Mouse (Mus musculus) forebrain, embryonic 16.5 days (tissue): Measurements from ENCODE around the gene Hsd3b1. TPM values are rescaled to one million over a fixed set of nuclear protein-coding genes. Genes with fewer than 3 reads are reported as not detected.

Source experiments
- ATAC-seq: fragments of 200-750 bp; cut with Nextera tagmentation; 2 replicates; pipeline ENCODE4 v1.8.0; 2017; ENCODE audit warnings: mild to moderate bottlenecking, moderate library complexity
- H3K27ac ChIP-seq: fragments of 300-500 bp; sonication (generic); 2 replicates; pipeline ENCODE4 v1.5.1; 2014; ENCODE audit warnings: low read length, control low read depth
- H3K27me3 ChIP-seq: fragments of 300-500 bp; sonication (generic); replicated peaks from 2 replicates; pipeline ENCODE4 v1.6.1; 2014; ENCODE audit warnings: low read length; ENCODE audit not compliant: control insufficient read depth, insufficient read depth
- H3K36me3 ChIP-seq: fragments of 300-500 bp; sonication (generic); 2 replicates; pipeline ENCODE4 v1.6.1; 2014; ENCODE audit not compliant: control insufficient read depth, insufficient read depth
- H3K4me1 ChIP-seq: fragments of 300-500 bp; sonication (generic); replicated peaks from 2 replicates; pipeline ENCODE4 v1.6.1; 2014; ENCODE audit warnings: low read length; ENCODE audit not compliant: control insufficient read depth, insufficient read depth
- H3K4me2 ChIP-seq: fragments of 300-500 bp; sonication (generic); 2 replicates; pipeline ENCODE4 v1.6.1; 2014; ENCODE audit warnings: mild to moderate bottlenecking, low read length, control low read depth
- H3K4me3 ChIP-seq: fragments of 300-500 bp; sonication (generic); replicated peaks from 2 replicates; pipeline ENCODE4 v1.5.1; 2014; ENCODE audit warnings: mild to moderate bottlenecking, low read length, control low read depth
- H3K9ac ChIP-seq: fragments of 300-500 bp; sonication (generic); replicated peaks from 2 replicates; pipeline ENCODE4 v1.6.1; 2014; ENCODE audit warnings: low read depth, low read length, control low read depth
- H3K9me3 ChIP-seq: fragments of 300-500 bp; sonication (generic); 2 replicates; pipeline ENCODE4 v1.6.1; 2016; ENCODE audit warnings: low read length; ENCODE audit not compliant: control insufficient read depth
- WGBS: fragments of 180-500 bp; shearing (Covaris S2); extraction: QIAGEN DNeasy Blood & Tissue Kit; methylation state at CpG from one replicate; pipeline ENCODE4 v1.1.7; 2014; 5-methylcytosine and 5-hydroxymethylcytosine counted together
- polyA plus RNA-seq: library from polyadenylated mRNA; unstranded; fragments of >200 nt; fragmentation: Nextera tagmentation; extraction: Ambion mirVana; gene quantifications from 2 replicates; pipeline ENCODE4 v1.2.1, GENCODE M21; 2015

The Hsd3b1 gene
- polyA plus RNA-seq, 1 experiment from 2014 or later = not detected

DNA sequence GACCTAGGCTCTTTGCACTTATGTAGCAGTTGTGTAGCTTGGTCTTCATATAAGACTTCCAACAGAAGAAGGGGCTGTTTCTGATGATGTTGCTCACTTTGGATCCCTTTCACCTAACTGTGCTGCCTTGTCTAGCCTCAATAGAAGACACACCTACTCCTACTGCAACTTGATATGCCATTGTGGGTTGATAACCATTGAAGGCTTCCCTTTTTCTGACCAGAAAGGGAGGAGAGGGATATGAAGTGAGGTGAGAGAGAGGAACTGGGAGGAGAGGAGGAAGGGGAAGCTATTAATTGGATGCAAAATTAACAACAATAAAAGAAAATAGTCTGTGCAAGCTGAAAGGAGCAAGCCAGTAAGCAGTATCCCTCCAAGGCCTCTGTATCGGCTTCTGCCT is 3.2 kb upstream of the Hsd3b1 start:
- Histone ChIP-seq H3K4me1 (no peaks in the 10 kb centered on the region), H3K27ac (no peak overlapping the region), H3K9me3 (no peaks in the 10 kb centered on the region), H3K27me3 (no peaks in the 10 kb centered on the region), H3K9ac (no peak overlapping the region), H3K4me2 (no peak overlapping the region), H3K4me3 (no peak overlapping the region), H3K36me3 (no peaks in the 10 kb centered on the region)
- 95% methylated on average over 1 of the region's 1 CpGs for WGBS
- ATAC-seq = no peak

DNA sequence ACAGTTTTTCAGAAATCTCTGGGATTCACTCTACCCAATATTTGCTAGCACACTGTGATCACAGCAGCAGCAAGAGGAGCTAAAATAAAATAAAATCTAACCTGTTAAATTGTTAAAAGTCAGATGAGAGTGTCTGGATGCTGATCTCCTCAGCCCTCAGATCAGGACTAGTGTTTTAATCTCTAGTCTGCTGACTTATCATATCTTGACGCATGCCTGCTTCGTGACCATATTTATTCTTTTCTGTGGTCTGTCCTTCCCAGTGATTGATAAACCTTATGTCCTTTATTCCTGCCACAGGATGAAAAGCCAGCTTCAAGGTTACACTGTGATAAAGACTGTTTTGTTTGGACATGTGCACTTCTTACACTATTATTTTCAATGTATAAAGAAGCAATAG is 1.5 kb downstream of the Hsd3b1 start:
- Histone ChIP-seq H3K9ac (no peak overlapping the region), H3K4me2 (no peak overlapping the region), H3K36me3 (no peaks in the 10 kb centered on the region), H3K4me1 (no peaks in the 10 kb centered on the region), H3K9me3 (no peaks in the 10 kb centered on the region), H3K4me3 (no peak overlapping the region), H3K27me3 (no peaks in the 10 kb centered on the region), H3K27ac (no peak overlapping the region)
- no peak for ATAC-seq
- 95% methylated on average over 2 of the region's 2 CpGs for WGBS

DNA sequence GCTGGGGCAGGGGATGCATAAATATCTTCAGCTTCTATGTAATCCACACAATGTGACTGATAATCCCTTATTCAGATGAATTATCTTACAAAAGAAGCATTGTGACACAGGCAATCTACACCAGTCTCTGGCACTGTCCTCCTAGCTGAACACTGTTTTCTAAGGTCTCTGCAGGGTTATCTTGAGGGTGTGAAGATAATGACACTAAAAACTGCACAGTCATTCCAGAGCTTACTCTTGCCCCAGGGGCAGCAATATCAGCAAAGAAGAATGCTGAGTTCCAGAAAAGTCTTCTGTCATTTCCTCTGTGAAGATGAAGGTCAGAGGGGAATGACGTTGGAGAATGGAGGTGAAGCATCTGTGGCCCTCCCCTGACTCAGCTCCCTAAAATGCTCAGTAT is 2.7 kb downstream of the Hsd3b1 start:
- no peaks in the 10 kb centered on the region for H3K27me3 ChIP-seq
- no peaks in the 10 kb centered on the region for H3K9me3 ChIP-seq
- H3K36me3 ChIP-seq = no peaks in the 10 kb centered on the region
- no peak overlapping the region for H3K4me2 ChIP-seq
- H3K4me1 ChIP-seq = no peaks in the 10 kb centered on the region
- H3K9ac ChIP-seq = no peak overlapping the region
- WGBS = 90% methylated on average over 1 of the region's 1 CpGs
- H3K27ac ChIP-seq = no peak overlapping the region
- H3K4me3 ChIP-seq = no peak overlapping the region
- ATAC-seq = no peak

DNA sequence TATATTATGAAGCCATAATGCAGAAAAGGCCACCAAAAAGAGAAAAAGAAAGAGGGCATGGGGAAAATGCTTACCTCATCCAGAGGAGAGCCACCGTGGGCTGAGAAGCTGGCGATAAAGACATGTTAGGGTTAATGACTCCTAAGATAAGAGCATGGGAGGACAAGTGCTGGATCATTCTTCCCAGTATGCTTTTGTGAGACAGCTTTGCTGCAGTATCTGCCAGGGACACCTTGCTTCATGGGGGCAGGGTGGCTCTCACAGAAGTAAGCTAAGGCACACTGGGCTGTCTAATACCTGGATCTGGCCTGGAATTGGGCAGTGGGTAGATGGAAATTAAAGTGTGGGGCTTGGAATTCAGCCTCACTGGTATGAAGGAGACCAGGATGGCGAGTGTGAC is 4.4 kb downstream of the Hsd3b1 start:
- no peaks in the 10 kb centered on the region for H3K4me1 ChIP-seq
- no peak overlapping the region for H3K9ac ChIP-seq
- H3K4me2 ChIP-seq = no peak overlapping the region
- 82% methylated on average over 3 of the region's 3 CpGs for WGBS
- H3K36me3 ChIP-seq = no peaks in the 10 kb centered on the region
- H3K4me3 ChIP-seq = no peak overlapping the region
- no peaks in the 10 kb centered on the region for H3K9me3 ChIP-seq
- ATAC-seq = no peak
- no peak overlapping the region for H3K27ac ChIP-seq
- H3K27me3 ChIP-seq = no peaks in the 10 kb centered on the region

DNA sequence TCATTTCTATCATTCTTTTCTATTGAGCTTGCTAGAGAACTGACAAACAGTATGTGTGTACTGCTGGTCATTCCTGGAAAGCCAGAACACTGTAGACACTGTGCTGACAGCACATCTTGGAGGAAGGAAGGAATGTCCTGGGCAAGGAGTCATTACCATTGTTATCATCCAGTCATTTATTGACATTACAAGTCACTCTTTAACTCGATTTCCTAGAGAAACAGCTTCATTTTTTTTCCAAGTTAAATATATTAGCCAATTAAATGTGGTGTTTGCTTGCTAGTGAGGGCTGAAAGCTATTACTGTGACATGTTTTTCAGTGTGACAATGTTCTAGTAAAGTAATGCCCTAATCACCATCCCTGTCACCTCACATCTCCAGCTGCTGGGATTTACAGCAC is 5.9 kb downstream of the Hsd3b1 start:
- Histone ChIP-seq H3K9me3 (no peaks in the 10 kb centered on the region), H3K4me1 (no peaks in the 10 kb centered on the region), H3K4me3 (no peak overlapping the region), H3K27me3 (no peaks in the 10 kb centered on the region), H3K4me2 (no peak overlapping the region), H3K36me3 (no peaks in the 10 kb centered on the region), H3K27ac (no peak overlapping the region), H3K9ac (no peak overlapping the region)
- ATAC-seq = no peak
- WGBS = 47% methylated on average over 1 of the region's 1 CpGs

DNA sequence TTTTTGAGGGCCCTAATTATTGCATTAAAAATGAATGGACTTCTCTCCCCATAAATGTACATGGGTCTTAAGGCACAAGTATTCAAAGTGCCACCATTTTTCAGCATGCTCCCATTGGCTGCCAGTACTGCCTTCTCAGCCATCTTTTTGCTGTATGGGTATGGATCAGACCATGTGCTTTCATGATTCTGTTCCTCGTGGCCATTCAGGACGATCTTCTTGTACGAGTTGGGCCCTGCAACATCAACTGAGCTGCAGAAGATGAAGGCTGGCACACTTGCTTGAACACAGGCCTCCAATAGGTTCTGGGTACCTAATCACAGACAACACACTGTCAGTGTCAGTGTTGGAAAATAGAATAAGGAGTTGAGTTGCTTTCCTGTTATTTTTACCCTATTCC is 6.5 kb downstream of the Hsd3b1 start:
- H3K4me3 ChIP-seq = no peak overlapping the region
- no peaks in the 10 kb centered on the region for H3K9me3 ChIP-seq
- ATAC-seq = no peak
- H3K27ac ChIP-seq = no peak overlapping the region
- H3K4me2 ChIP-seq = no peak overlapping the region
- H3K9ac ChIP-seq = no peak overlapping the region
- 93% methylated on average over 3 of the region's 3 CpGs for whole genome bisulfite sequencing
- no peaks in the 10 kb centered on the region for H3K36me3 ChIP-seq
- no peaks in the 10 kb centered on the region for H3K27me3 ChIP-seq
- H3K4me1 ChIP-seq = no peaks in the 10 kb centered on the region

DNA sequence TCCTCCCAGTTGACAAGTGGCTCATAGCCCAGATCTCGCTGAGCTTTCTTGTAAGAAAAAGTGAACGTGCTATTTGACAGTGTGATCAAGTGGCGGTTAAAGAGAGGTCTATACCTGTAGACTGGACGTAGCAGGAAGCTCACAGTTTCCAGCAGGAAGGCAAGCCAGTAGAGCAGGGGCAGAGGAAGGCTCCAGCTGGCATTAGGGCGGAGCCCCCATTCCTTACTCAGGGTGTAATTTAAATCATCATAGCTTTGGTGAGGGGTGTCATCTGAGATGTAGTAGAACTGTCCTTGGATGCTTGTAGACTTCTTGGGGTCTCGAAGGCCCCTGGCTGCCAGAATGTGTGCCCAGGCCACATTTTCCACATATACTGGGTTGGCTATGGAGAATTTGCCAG is 7.0 kb downstream of the Hsd3b1 start:
- H3K27me3 ChIP-seq = no peaks in the 10 kb centered on the region
- H3K27ac ChIP-seq = no peak overlapping the region
- 86% methylated on average over 6 of the region's 6 CpGs for WGBS
- H3K4me3 ChIP-seq = no peak overlapping the region
- H3K36me3 ChIP-seq = no peaks in the 10 kb centered on the region
- H3K4me2 ChIP-seq = no peak overlapping the region
- no peak overlapping the region for H3K9ac ChIP-seq
- no peaks in the 10 kb centered on the region for H3K9me3 ChIP-seq
- ATAC-seq = no peak
- H3K4me1 ChIP-seq = no peaks in the 10 kb centered on the region

DNA sequence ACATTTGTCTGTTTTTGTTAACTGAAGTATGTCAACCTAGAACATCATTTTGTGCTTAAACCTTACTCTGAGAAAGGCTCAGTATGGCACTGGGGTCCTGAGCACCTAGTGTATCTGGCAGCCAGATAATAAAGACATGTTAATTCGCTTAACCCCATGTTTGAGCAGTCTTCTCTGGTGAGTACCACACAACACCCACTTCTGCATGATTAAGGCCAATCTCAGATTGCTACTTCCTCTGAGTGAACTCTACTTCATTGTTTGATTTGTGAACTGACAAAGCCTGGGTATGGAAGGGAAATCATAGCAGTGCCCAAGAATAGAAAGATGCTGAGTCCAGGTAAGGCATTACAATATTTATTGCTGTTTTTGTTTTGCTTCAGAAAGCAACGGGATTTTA is 7.7 kb downstream of the Hsd3b1 start:
- Histone ChIP-seq H3K4me2 (no peak overlapping the region), H3K4me1 (no peaks in the 10 kb centered on the region), H3K27ac (no peak overlapping the region), H3K4me3 (no peak overlapping the region), H3K27me3 (no peaks in the 10 kb centered on the region), H3K9ac (no peak overlapping the region), H3K36me3 (no peaks in the 10 kb centered on the region), H3K9me3 (no peaks in the 10 kb centered on the region)
- 84% methylated on average over 2 of the region's 2 CpGs for WGBS
- no peak for ATAC-seq

DNA sequence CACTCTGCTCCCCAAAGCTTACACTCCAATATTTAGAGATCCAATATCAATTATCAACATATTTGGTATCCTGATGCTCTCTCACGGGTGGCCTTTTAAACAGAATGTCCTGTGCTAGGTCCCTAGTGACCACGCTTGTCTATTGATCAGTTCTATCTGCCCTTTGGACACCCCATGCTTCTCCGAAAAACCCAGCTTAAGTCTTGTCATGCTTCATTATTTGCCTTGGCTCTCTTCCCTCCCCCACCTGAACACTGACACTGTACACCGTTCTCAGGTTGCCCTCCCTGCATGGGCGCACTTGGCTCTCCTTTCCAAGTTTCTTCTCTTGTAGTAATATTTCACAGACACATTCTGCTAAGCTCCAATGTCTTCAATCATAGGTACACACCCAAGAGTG is 9.3 kb downstream of the Hsd3b1 start:
- Histone ChIP-seq H3K4me3 (no peak overlapping the region), H3K4me2 (no peak overlapping the region), H3K9me3 (no peaks in the 10 kb centered on the region), H3K27me3 (no peaks in the 10 kb centered on the region), H3K36me3 (no peaks in the 10 kb centered on the region), H3K9ac (no peak overlapping the region), H3K4me1 (no peaks in the 10 kb centered on the region), H3K27ac (no peak overlapping the region)
- whole genome bisulfite sequencing = 88% methylated on average over 5 of the region's 5 CpGs
- no peak for ATAC-seq

DNA sequence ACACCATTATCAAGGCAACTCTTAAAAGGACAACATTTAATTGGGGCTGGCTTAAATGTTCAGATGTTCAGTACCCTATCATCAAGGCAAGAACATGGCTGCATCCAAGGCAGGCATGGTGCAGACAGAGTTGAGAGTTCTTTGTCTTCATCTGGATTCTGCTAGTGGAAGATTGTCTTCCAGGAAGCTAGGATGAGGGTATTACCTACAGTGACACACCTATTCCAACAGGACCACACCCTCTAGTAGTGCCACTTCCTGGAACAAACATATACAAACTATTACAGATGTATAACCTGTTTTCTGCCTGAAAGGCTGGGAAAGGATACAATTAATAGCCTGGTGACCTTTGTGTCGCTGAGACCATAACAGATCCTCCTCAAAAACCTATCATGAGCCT is 10.7 kb downstream of the Hsd3b1 start:
- H3K9me3 ChIP-seq = no peaks in the 10 kb centered on the region
- no peak overlapping the region for H3K4me2 ChIP-seq
- no peak overlapping the region for H3K27ac ChIP-seq
- no peak overlapping the region for H3K4me3 ChIP-seq
- H3K27me3 ChIP-seq = no peaks in the 10 kb centered on the region
- no peak for ATAC-seq
- 92% methylated on average over 1 of the region's 1 CpGs for WGBS
- H3K9ac ChIP-seq = no peak overlapping the region
- no peaks in the 10 kb centered on the region for H3K36me3 ChIP-seq
- H3K4me1 ChIP-seq = no peaks in the 10 kb centered on the region
